Mouse (Mus musculus) granulocyte monocyte progenitor cell, adult 5-6 weeks (primary cell): ENCODE data around the gene Apom. TPM values are rescaled to one million over a fixed set of nuclear protein-coding genes. Genes with fewer than 3 reads are reported as not detected.

Source experiments
- ATAC-seq: replicated peaks from 2 replicates; pipeline ENCODE4 v1.8.0; 2016; ENCODE audit warnings: mild to moderate bottlenecking, moderate TSS enrichment, inconsistent platforms; ENCODE audit not compliant: poor library complexity, severe bottlenecking
- total RNA-seq, 2 experiments: library from RNA; stranded (forward) in 1 of 2; stranded (reverse) in 1 of 2; fragments of 200-712, 200-1000 nt in 1 of 2; fragments of >200 nt in 1 of 2; fragmentation: Nextera tagmentation in 1 of 2; gene quantifications; 2 replicates each; pipeline ENCODE4 v1.2.3; 2014 to 2017

Apom gene
- total RNA-seq (2014; fragmentation: Nextera tagmentation) = not detected in 2 replicates
- total RNA-seq (2017) = 1.2 TPM in 1 of 2 replicates, not detected in the other

GRCm38 (mm10) chr17:35131500-35132173 is at the start of gene Apom:
Gene Apom, minus strand, starts transcription at chr17:35132050.
- ATAC-seq = no peak

GRCm38 (mm10) chr17:35180093-35180492 is 48.2 kb upstream of the Apom start:
- no peak for ATAC-seq

- ATAC-seq = peak; percentile 92
These were observed 46.7 kb upstream of the Apom start for GRCm38 (mm10) chr17:35178528-35178927.

- no peak for ATAC-seq
These were observed 44.1 kb upstream of the Apom start, which contains the start of gene Aif1 for GRCm38 (mm10) chr17:35175968-35176367. Gene Aif1, minus strand, starts transcription at chr17:35176068.

GRCm38 (mm10) chr17:35175382-35175781 is 43.5 kb upstream of the Apom start:
- ATAC-seq = no peak

- ATAC-seq = no peak
These were observed 42.5 kb upstream of the Apom start for GRCm38 (mm10) chr17:35174201-35174977.

- ATAC-seq = peak; percentile 63
These were observed 41.5 kb upstream of the Apom start for GRCm38 (mm10) chr17:35173329-35173728.

- peak; percentile 85 for ATAC-seq
These were observed 40.8 kb upstream of the Apom start for GRCm38 (mm10) chr17:35172445-35173234.

- ATAC-seq = no peak
These were observed 36.8 kb upstream of the Apom start for GRCm38 (mm10) chr17:35168541-35169207.

GRCm38 (mm10) chr17:35167794-35168193 is 35.9 kb upstream of the Apom start:
- no peak for ATAC-seq

GRCm38 (mm10) chr17:35166352-35167035 is 34.6 kb upstream of the Apom start:
- no peak for ATAC-seq

- ATAC-seq = no peak
These were observed 33.8 kb upstream of the Apom start for GRCm38 (mm10) chr17:35165451-35166155.

GRCm38 (mm10) chr17:35164568-35165450 is 33.0 kb upstream of the Apom start, which contains the start of gene Prrc2a:
Gene Prrc2a, minus strand, starts transcription at chr17:35164897.
- peak; percentile 86 for ATAC-seq

- no peak for ATAC-seq
These were observed 32.3 kb upstream of the Apom start for GRCm38 (mm10) chr17:35164218-35164567.

- no peak for ATAC-seq
These were observed 31.7 kb upstream of the Apom start for GRCm38 (mm10) chr17:35163326-35164081.

- ATAC-seq = no peak
These were observed 30.9 kb upstream of the Apom start for GRCm38 (mm10) chr17:35162730-35163129.

- no peak for ATAC-seq
These were observed 30.3 kb upstream of the Apom start for GRCm38 (mm10) chr17:35162121-35162520.
